Mouse (Mus musculus) cerebellum, postnatal 4 days (tissue): ENCODE measurements around the gene Ppp1r35.

ENCODE experiments used
- DNase-seq, 2 experiments: peaks; one replicate each; pipeline ENCODE4 v3.0.0; 2022; ENCODE audit warnings: low spot score in 2 of 2, mixed read lengths in 1 of 2

Gene Ppp1r35

GRCm38 (mm10) chr5:137826421-137826820, 47.8 kb downstream of the Ppp1r35 start:
- DNase-seq, result no peak

- no peak for DNase-seq
These were observed 50.0 kb downstream of the Ppp1r35 start for GRCm38 (mm10) chr5:137828694-137829093.
